Mouse (Mus musculus): ENCODE results near the gene Dpm1. TPM values are rescaled to one million over a fixed set of nuclear protein-coding genes. Genes with fewer than 3 reads are reported as not detected.

Dpm1 gene
- total RNA-seq, 2 experiments from 2014 or later, result 59.3 to 60.8 TPM

DNA sequence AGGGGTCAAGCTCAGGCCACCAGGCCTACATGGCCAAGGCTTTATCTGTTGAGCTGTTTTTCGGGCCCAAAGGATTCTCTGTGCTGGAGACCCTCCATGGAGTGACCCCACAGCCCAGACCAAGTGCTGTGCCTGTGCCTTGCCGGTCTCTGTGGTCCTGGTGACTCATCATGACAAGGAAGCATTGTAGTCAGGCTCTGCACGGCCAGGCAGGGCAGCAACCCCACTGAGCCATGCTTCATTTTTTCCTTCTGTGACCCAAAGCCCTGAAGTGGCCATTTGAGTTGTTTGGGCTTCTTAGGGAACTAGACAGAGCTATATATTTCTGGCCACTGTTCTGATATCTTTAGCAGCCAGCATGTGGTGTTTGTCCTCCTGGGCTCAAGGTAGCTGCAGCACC lies 62.6 kb downstream of the Dpm1 start:
- DNase-seq (ENCODE audit: low spot score in 2 of 2), result no peak

- no peak for DNase-seq (ENCODE audit: low spot score in 2 of 2)
These were observed 63.5 kb downstream of the Dpm1 start for GRCm38 (mm10) chr2:168166750-168167460.

GRCm38 (mm10) chr2:168161978-168162377 lies 68.4 kb downstream of the Dpm1 start:
- DNase-seq (ENCODE audit: low spot score in 2 of 2), result no peak

- DNase-seq (ENCODE audit: low spot score in 2 of 2), result no peak
These were observed 68.8 kb downstream of the Dpm1 start for GRCm38 (mm10) chr2:168161514-168161971.

- no peak for DNase-seq (ENCODE audit: low spot score in 2 of 2)
These were observed 69.9 kb downstream of the Dpm1 start for GRCm38 (mm10) chr2:168160370-168160930.

Small RNAs within 50 kb of the gene (microRNA-seq; reads per million reads assigned to microRNA genes)
- gene Gm24561, result 0 reads per million in 2 experiments

Other genes starting within 250 kb of the Dpm1 start
- gene Ripor3, start 220.0 kb downstream of the Dpm1 start, total RNA-seq (2021), result under 1 TPM; 0.33 to 0.59 TPM
- 1 to 10 TPM; 5.5 to 5.7 TPM for gene Pard6b, start 149.6 kb downstream of the Dpm1 start, total RNA-seq (2021)
- 10 to 100 TPM; 73.0 to 78.9 TPM for gene Adnp, start 23.5 kb downstream of the Dpm1 start, total RNA-seq (2021)
- gene Gm20716, start 227 bp downstream of the Dpm1 start, total RNA-seq (2021), result 10 to 100 TPM; 36.4 to 37.0 TPM
- 10 to 100 TPM; 18.5 to 18.9 TPM for gene Mocs3, start within 50 bp of the Dpm1 start, total RNA-seq (2021)
- gene Kcng1, start 51.1 kb upstream of the Dpm1 start, total RNA-seq (2021), result 10 to 100 TPM; 34.5 to 40.8 TPM

All from left cerebral cortex, adult 18-20 months (tissue).